Mouse (Mus musculus): Measurements from ENCODE around the gene Musk. TPM values are rescaled to one million over a fixed set of nuclear protein-coding genes. Genes with fewer than 3 reads are reported as not detected.

Gene Musk
- polyA plus RNA-seq, 1 experiment = 0.96 TPM

DNA sequence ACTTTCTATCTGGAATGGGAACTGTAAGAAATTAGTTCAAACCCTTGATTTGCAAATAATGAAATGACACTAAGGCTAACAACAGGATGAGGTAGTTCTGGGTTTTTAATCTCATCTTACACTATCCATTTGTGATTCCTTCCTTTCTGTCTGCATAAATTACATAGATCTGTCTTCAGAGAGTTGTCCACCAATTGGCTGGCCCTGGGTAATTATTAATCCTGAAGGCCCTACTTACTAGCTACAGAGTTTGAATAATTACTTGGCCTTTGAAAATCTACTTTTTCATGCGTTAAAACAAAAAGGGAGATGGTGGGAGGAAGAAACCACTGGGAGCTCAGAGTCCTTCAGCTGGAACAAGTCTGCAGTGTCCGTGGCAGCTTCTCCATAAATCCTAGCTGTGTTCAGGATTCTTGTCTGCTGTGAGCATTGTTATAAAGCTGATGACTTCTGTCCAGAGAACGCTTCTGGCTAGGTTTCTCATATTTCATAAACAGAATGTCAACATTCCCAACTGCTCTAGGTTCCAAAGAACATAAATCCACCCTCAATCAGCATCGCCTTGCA, 29.3 kb downstream of the Musk start:
- peak; percentile 5 for DNase-seq (ENCODE audit: low read depth)

- DNase-seq (ENCODE audit: low read depth) = no peak
Measured at GRCm38 (mm10) chr4:58317536-58317935, 31.8 kb downstream of the Musk start.

DNA sequence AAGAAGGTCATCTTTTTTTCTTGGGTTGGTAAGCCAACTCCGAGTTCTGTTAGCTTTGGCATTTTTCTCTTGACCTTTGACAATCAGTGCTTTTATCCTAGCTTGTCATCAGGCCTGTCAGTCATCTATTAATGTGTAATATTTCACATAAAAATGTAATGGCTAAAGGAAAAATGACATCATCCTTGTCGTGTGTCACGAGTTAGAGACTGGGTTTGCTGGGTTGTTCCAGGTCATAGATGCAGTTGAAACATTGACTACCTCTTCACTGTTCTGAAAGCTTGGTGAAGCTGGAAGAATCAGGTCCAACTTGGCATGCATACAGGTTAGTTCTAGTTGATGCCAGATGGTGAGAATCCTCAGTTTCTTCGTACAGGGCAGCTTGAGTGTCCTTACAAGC, 34.5 kb downstream of the Musk start:
- DNase-seq (ENCODE audit: low read depth) = no peak

GRCm38 (mm10) chr4:58326746-58327145, 41.0 kb downstream of the Musk start:
- DNase-seq (ENCODE audit: low read depth) = no peak

DNA sequence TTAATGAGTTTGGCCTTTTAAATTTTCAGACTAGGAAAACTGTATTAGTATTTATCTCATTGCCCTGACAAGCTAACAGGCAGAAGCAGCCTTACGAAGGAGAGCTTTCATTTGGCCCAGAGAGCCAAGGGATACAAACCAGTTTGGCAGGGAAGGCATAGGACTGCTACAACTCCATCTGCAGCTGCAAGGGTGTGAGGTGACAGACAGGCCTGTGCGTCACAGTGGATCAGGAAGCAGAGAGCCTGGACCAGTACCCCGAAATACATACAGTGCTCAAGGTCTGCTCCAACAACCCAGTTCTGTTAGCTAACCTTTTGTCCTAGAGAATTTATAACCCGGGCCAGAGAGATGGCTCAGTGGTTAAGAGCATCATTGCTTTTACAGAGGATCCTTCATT, 42.5 kb downstream of the Musk start:
- no peak for DNase-seq (ENCODE audit: low read depth)

DNA sequence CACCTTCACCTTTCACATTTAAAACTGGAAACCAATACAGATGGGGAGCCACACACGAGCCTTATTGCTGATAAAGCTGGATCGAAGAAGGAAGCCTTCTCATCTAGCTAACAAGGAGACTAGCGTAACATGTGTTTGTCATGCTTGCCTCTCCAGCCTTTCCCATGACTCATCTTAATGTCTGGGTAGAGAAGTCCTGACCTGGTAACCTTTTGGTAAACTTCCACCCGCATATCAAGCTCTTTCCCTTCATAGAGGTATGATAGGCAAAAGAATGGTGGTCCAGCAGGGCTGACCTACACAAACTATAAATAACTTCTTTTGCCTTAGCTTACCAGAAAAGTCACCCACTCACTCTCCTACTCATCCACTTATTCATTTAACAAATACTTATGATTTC, 44.3 kb downstream of the Musk start:
- DNase-seq (ENCODE audit: low read depth) = no peak

- peak; percentile 36 for DNase-seq (ENCODE audit: low read depth)
Measured at GRCm38 (mm10) chr4:58330864-58331638, 45.3 kb downstream of the Musk start.

DNA sequence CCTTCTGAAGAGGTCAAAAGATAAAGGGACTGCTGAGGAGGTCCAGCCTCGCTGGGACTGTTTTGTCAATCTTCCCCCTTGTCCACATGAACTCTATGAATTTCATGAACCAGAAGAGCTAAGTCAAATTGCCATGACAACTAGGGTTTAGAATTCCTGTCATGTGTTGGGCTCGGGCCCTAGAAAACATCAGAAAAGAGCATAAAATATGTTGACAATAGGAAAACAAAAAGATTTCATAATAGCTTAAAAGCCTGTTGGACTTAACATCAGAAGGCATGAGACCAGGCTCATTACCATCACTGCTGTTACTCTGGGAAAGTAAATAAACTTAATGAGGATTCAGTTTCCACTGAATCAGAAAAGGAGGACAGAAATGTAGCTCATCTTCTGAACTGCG, 46.6 kb downstream of the Musk start:
- no peak for DNase-seq (ENCODE audit: low read depth)

DNA sequence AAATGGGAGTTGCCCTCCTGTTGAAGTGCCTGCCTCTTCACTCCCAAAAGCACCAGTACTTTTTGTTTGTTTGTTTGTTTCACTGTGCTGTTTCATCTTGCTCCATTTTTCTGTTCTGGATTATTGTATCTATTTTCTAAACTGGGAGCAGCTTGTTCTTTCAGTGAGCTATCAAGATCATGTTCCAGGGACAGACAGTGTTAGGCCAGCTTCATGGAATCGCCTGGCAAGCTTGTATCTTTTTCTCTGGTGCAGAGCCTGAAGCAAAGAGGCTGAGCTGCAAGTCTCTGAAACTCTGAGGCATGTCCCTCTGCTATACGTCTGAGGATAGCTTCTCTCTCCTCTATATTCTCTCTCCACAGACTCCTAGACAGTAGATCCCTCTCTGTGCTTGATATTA, 50.5 kb downstream of the Musk start:
- DNase-seq (ENCODE audit: low read depth) = no peak

- DNase-seq (ENCODE audit: low read depth) = no peak
Measured at GRCm38 (mm10) chr4:58339226-58339625, 53.5 kb downstream of the Musk start.

DNA sequence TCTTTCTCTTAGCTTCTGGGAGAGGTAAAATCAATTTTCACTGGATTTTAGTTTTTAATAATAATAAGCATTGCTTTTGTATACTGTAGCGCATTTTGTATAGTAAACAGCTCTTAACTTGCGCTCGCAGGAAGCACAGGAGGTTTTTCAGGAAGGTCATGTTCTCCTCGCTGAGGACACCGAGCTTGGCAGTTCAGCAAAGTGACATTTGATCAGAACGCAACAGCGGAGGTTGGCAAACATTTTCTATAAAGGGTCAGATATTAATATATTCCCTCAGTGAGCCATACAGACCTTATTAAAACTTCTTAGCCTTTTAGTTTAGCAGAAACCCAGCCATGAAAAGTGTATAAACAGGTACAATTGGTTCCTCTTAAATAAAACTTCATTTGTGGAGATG, 64.4 kb downstream of the Musk start:
- DNase-seq (ENCODE audit: low read depth) = no peak

GRCm38 (mm10) chr4:58351165-58351564, 65.4 kb downstream of the Musk start:
- DNase-seq (ENCODE audit: low read depth) = no peak

DNA sequence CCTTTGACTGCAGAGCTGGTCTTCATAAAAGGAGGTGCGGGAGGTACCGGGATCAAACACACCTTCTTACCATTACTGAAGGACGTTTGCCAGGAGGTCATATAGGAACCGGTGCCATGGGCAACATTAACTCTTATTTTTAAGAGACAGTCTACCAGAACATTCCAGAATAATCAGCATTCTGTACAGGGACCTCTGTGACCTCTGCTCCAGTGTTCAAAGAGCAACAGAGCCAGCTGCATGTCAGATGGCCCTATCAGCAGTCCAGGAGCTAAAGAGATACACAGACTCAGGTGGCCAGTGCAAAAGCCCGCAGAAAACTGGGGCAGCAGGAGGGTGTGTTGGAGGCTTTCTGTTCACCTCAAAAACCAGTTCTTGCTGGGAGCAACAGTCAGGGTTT, 65.8 kb downstream of the Musk start:
- no peak for DNase-seq (ENCODE audit: low read depth)

DNA sequence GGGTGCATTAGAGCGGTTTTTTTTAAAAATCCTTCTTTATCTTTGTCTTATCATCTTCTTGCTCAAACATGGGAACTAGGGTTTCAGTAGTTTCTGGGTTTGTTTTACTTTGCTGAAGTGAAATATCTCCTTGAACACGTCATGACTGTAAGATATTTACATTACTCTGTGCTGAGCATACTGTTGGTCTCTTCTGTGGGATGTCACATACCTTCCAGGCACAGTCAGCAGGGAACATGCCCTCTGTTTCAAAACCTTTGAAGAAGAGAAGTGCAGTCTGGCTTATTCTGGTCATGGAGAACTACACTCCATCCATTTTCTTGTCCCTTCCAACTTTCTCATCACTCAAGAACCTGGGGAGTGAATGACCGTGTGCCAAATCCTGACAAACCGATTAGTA, 73.2 kb downstream of the Musk start:
- no peak for DNase-seq (ENCODE audit: low read depth)

- DNase-seq (ENCODE audit: low read depth) = no peak
Measured at GRCm38 (mm10) chr4:58365321-58365720, 79.6 kb downstream of the Musk start.

- DNase-seq (ENCODE audit: low read depth) = peak; percentile 79
Measured at GRCm38 (mm10) chr4:58371106-58371505, 85.3 kb downstream of the Musk start.

DNA sequence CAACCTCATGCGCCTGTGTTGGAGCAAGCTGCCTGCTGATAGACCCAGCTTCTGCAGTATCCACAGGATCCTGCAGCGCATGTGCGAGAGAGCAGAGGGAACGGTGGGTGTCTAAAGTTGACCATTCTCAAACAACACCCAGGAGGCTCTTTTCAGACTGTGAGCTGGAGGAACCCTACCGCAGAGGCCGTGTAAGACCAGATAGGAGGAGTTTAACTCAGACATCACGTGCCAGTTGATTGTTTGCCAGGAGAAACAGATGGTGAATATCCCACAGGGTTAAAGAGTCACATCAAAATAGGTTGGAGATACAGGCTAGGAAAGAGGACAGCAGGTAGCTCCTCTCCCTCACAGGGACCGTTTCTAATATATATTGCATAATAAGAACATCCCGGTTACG, 87.8 kb downstream of the Musk start:
- DNase-seq (ENCODE audit: low read depth) = no peak

DNA sequence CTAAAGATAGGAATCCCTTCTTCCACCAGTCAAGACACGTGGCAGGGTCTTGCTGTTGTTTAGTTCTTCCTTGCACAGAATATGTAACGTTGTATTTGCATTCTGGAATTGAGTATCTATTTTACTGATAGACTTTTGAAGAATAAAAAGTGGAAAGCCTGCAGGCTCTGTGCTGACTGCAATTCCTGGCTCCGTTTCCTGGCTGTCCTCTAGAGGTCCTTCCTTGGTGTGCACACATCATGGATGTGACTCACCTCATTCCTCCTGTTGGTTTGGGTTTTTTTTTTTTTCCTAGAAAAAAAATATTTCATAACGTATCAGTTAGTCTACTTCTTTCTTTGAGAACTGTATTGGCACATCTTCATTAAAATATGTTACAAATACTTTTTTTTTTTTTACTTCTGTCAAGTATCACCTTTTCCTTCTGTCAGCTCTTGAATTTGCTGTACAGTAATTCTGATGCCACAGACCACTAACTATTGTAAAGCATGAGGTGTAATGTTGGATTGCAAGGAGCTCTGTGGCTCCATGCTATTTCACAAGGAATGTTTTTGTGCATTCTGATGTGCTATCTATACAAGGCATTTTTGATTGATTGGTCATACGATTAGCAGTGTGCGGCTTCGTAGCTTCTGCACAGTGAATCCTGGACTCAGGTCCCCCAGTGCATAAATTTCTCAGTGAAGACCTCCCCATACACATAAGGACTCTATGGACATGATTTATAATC, 88.5 kb downstream of the Musk start:
- peak; percentile 17 for DNase-seq (ENCODE audit: low read depth)

GRCm38 (mm10) chr4:58379186-58379585, 93.4 kb downstream of the Musk start:
- no peak for DNase-seq (ENCODE audit: low read depth)

- no peak for DNase-seq (ENCODE audit: low read depth)
Measured at GRCm38 (mm10) chr4:58400861-58401341, 115.1 kb downstream of the Musk start.

- peak; percentile 16 for DNase-seq (ENCODE audit: low read depth)
Measured at GRCm38 (mm10) chr4:58401973-58402501, 116.3 kb downstream of the Musk start.

Measured in gonadal fat pad, adult 2 months (tissue).